Mouse (Mus musculus) bone marrow, adult 2 months (tissue): Measurements from ENCODE around the gene Nnat.

Experiments
- CTCF ChIP-seq: fragments of 200-500 bp; IDR thresholded peaks from 2 replicates; pipeline ENCODE4 v1.5.1; 2011; ENCODE audit warnings: low read length, control low read depth; ENCODE audit not compliant: control insufficient read depth, insufficient read depth
- POLR2A ChIP-seq: fragments of 200-500 bp; IDR thresholded peaks from 2 replicates; pipeline ENCODE4 v1.6.1; 2011; ENCODE audit warnings: low read depth, mild to moderate bottlenecking, control low read depth, low read length, borderline replicate concordance; ENCODE audit not compliant: control insufficient read depth

DNA sequence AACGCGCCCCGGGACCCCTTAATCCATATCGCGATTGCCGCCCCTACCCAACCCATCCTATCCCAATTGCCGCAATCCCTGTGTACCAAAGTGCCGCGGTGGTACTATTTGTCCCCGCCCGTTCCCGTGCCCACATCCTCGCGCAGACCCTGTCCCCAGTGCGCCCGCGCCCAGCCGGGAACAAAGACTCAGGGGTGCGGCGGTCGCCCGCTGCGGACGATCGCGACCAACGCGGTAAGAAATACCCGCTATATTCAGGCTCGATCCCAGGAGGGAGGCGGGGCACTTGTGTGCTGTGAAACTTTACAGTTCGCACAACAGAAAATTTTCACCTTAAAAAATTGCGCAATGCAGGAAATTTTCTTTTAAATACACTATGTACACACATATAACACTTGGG is 424 bp downstream of the Nnat start:
- TF ChIP-seq CTCF (no peak), POLR2A (no peak)
